Mouse (Mus musculus) layer of hippocampus, adult 9-10 months (tissue): ENCODE measurements around the gene Med11.
"Not testable (repeated sequence)": the region's sequence is repeated elsewhere in the genome, so short reads cannot be mapped to it uniquely, and the experiment has no call there.

Source experiments
- DNase-seq: peaks from one replicate; pipeline ENCODE4 v3.0.0; 2022; ENCODE audit warnings: low spot score

Med11 gene

DNA sequence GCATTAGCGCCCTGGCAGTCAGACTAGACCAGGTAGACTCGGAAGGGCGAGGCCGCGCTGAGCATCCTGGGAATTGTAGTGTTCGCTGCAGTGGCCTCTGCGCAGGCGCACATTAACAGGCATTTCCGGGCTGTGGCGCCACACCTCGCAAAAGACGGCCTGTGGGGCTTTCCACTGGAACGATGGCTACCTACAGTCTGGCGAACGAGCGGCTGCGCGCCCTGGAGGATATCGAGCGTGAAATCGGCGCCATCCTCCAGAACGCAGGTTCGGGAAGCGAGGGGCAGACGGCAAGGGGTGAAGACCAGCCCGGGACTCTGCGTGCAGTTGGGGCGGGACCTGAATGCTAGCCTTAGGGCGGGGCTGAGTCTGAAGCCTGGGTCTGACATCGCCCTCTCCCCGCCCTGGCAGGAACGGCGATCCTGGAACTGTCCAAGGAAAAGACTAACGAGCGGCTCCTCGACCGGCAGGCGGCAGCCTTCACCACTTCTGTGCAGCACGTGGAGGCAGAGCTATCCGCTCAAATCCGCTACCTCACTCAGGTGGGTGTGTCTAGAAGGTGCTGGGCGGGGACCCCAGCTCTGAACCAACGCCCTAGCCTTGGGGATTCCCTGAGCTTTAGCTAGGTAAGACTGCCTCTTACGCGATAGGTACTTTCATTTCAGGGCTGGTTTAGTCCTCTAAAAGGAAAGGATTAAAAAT is at the start of gene Med11:
Gene Med11 (plus strand): TSS at position 123 of the 702 bp plus-strand sequence.
- peak; percentile 89 for DNase-seq

GRCm38 (mm10) chr11:70403598-70403997 is 48.1 kb upstream of the Med11 start:
- no peak for DNase-seq

DNA sequence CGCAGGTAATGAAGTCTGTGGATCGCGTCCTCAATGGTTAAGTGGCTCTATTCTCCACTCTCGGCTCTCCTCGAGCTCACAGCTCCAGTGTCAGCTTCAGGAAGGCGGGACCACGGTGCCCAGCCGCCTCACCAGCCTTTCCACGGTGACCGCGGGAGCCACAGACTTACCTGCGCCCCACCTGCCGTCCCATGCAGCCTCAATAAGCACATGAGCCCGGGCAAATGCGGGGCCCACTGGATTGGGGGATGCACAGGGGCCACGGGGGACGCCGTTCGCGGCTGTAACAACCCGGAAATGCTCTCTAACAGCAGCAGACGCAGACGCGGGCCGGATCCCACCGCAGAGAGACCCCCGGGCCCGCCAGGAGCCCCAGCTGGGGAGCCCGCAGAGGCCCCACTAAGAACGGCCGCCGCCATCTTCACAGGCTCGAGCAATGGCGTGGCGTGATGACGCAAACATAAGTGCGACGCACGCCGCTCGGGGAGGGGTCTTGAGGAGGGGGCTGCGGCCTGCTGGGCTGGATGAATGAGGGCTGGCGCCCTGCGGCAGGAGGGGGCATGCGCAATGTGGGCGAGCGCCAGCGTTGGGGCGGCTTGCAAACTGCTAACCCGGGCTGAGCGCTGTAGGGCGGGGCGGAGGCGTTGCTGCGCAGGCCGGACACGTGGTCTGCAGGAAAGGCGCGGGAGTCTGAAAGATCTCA is 42.0 kb upstream of the Med11 start, which contains the start of gene Pelp1:
Gene Pelp1 (minus strand): TSS at position 438 of the 703 bp plus-strand sequence.
- DNase-seq: peak; percentile 82

GRCm38 (mm10) chr11:70410297-70410643 is 41.4 kb upstream of the Med11 start:
- no peak for DNase-seq

- no peak for DNase-seq
Observed at GRCm38 (mm10) chr11:70412591-70412990, 39.1 kb upstream of the Med11 start.

DNA sequence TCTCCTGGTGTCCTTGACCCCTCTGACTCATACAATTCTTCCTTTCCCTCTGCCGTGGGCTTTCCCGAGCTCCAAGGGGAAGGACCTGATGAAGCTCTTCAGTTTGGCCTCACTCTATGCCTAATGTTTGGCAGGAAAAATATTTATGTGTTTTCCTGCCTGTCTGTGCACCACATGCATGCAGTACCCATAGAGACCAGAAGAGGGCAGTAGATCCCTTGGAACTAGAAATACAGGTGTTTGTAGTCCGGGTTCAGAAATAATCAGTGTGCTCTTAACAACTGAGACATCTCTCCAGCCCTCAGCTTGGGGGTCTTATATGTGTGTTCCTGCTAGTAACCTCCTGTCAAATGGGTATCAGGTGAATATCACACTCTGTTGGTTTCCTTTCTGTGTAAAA is 37.8 kb upstream of the Med11 start:
- DNase-seq: peak; percentile 87

DNA sequence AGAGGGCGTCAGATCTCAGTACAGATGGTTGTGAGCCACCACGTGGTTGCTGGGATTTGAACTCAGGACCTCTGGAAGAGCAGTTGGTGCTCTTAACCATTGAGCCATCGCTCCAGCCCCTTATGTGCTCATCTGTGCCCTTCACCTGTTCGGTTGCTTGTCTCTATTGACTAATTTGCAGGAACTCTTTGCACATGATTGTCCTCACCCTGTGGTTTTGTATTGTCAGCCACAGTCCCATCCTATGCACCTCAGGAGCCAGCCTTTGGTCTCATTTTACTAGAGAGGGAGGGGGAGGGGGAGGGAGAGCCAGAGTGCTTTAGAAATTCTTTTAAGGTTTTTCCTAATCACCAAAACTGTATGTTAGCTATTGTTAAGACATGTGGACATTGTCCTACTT is 33.5 kb upstream of the Med11 start:
- DNase-seq: no peak

GRCm38 (mm10) chr11:70419486-70419885 is 32.2 kb upstream of the Med11 start:
- DNase-seq: no peak

DNA sequence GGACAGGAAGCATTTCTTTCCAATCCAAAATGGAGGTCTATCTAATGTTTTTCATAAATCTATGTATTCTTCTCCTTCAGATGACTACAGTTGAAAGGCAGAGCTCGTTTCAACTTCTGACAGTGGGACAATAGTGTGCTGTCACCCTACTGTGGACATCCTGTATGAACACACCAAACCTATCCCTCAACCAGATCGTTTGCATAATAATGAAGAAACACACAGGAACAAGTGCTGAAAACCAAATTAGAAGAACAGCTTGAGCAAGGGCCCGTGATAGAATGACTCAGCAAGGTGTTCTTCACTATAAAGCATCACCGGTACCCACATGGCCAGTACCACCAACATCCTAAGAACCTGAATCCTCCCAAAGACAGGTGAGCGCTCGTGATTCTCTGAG is 25.1 kb upstream of the Med11 start:
- DNase-seq: not testable (repeated sequence)

GRCm38 (mm10) chr11:70431574-70431973 is 20.1 kb upstream of the Med11 start:
- no peak for DNase-seq

GRCm38 (mm10) chr11:70432048-70432894 is 19.4 kb upstream of the Med11 start, which contains the start of gene Arrb2:
TSS of gene Arrb2 (plus strand) at chr11:70432635.
- peak; percentile 90 for DNase-seq

- DNase-seq: no peak
Observed at GRCm38 (mm10) chr11:70432895-70433568, 18.7 kb upstream of the Med11 start.

- no peak for DNase-seq
Observed at GRCm38 (mm10) chr11:70433569-70433943, 18.2 kb upstream of the Med11 start.

GRCm38 (mm10) chr11:70433951-70434350 is 17.8 kb upstream of the Med11 start:
- DNase-seq: no peak

DNA sequence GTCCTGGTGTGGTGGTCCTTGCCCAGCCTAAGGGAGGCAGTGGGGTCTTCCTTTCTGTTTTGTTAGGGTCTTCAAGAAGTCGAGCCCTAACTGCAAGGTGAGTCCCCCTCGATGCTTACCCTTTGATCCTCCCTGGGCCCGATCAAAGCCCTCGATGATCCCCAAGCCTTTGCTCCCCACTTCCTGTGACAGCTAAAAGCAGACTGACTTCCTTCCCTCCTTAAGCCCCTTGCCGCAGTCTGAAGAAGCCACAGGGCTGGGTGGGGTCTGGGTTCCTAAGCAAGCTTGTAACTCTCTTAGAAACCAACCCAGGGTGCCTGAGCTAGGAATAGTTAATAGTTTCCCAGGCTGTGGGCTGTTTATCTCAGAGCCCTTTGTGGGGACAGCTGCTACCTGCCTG is 16.2 kb upstream of the Med11 start:
- DNase-seq: no peak

DNA sequence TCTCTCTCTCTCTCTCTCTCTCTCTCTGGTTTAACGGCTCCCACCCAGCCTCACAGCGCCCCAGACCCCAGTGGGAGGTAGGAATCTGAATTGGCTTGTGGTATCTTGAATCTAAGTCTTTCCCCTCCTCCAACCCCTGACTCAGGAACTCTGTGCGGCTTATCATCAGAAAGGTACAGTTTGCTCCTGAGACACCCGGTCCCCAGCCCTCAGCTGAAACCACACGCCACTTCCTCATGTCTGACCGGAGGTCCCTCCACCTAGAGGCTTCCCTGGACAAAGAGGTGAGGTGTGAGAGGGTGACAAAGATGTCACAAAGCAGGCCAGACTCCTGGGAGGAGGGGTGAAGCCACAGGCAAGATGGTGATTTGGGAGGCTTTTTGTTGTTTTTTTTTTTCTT is 14.3 kb upstream of the Med11 start:
- no peak for DNase-seq

- no peak for DNase-seq
Observed at GRCm38 (mm10) chr11:70438728-70439374, 12.9 kb upstream of the Med11 start.

GRCm38 (mm10) chr11:70440637-70441036 is 11.1 kb upstream of the Med11 start:
- no peak for DNase-seq

GRCm38 (mm10) chr11:70441882-70442281 is 9.8 kb upstream of the Med11 start:
- DNase-seq: no peak

- no peak for DNase-seq
Observed at GRCm38 (mm10) chr11:70443964-70444363, 7.8 kb upstream of the Med11 start.

- DNase-seq: no peak
Observed at GRCm38 (mm10) chr11:70444667-70445066, 7.1 kb upstream of the Med11 start.

GRCm38 (mm10) chr11:70446756-70447155 is 5.0 kb upstream of the Med11 start:
- DNase-seq: no peak
